Mouse (Mus musculus): ENCODE results near the gene Tnnt1. TPM values are rescaled to one million over a fixed set of nuclear protein-coding genes. Genes with fewer than 3 reads are reported as not detected.

Tnnt1 gene
- total RNA-seq, 2 experiments from 2014 or later, result 656 to 752 TPM

GRCm38 (mm10) chr7:4522292-4522691 lies 6.1 kb upstream of the Tnnt1 start:
- no peak for DNase-seq (ENCODE audit: low spot score)

- no peak for DNase-seq (ENCODE audit: low spot score)
These were observed 5.2 kb upstream of the Tnnt1 start for GRCm38 (mm10) chr7:4521231-4522003.

GRCm38 (mm10) chr7:4518487-4518886 lies 2.3 kb upstream of the Tnnt1 start:
- DNase-seq (ENCODE audit: low spot score), result no peak

GRCm38 (mm10) chr7:4515853-4516252 lies 329 bp downstream of the Tnnt1 start:
- DNase-seq (ENCODE audit: low spot score), result no peak

GRCm38 (mm10) chr7:4513829-4514712 lies 2.1 kb downstream of the Tnnt1 start:
- no peak for DNase-seq (ENCODE audit: low spot score)

GRCm38 (mm10) chr7:4513236-4513635 lies 2.9 kb downstream of the Tnnt1 start:
- no peak for DNase-seq (ENCODE audit: low spot score)

GRCm38 (mm10) chr7:4511489-4512224 lies 4.5 kb downstream of the Tnnt1 start:
- DNase-seq (ENCODE audit: low spot score), result no peak

GRCm38 (mm10) chr7:4509863-4510608 lies 6.1 kb downstream of the Tnnt1 start:
- DNase-seq (ENCODE audit: low spot score), result peak; percentile 68

GRCm38 (mm10) chr7:4508739-4509116 lies 7.5 kb downstream of the Tnnt1 start:
- DNase-seq (ENCODE audit: low spot score), result no peak

GRCm38 (mm10) chr7:4508062-4508738 lies 8.0 kb downstream of the Tnnt1 start:
- no peak for DNase-seq (ENCODE audit: low spot score)

- DNase-seq (ENCODE audit: low spot score), result no peak
These were observed 9.0 kb downstream of the Tnnt1 start for GRCm38 (mm10) chr7:4507220-4507619.

GRCm38 (mm10) chr7:4504646-4505435 lies 11.3 kb downstream of the Tnnt1 start:
- DNase-seq (ENCODE audit: low spot score), result no peak

- DNase-seq (ENCODE audit: low spot score), result no peak
These were observed 12.3 kb downstream of the Tnnt1 start for GRCm38 (mm10) chr7:4503858-4504257.

GRCm38 (mm10) chr7:4503100-4503499 lies 13.1 kb downstream of the Tnnt1 start:
- DNase-seq (ENCODE audit: low spot score), result no peak

- DNase-seq (ENCODE audit: low spot score), result peak; percentile 75
These were observed 13.6 kb downstream of the Tnnt1 start for GRCm38 (mm10) chr7:4502421-4503090.

GRCm38 (mm10) chr7:4501558-4502397 lies 14.4 kb downstream of the Tnnt1 start, which contains the start of gene Ppp1r12c:
Ppp1r12c (minus strand) TSS chr7:4501680.
- peak; percentile 97 for DNase-seq (ENCODE audit: low spot score)

- no peak for DNase-seq (ENCODE audit: low spot score)
These were observed 15.2 kb downstream of the Tnnt1 start for GRCm38 (mm10) chr7:4500892-4501471.

- no peak for DNase-seq (ENCODE audit: low spot score)
These were observed 17.1 kb downstream of the Tnnt1 start for GRCm38 (mm10) chr7:4499034-4499433.
